Mouse (Mus musculus): ENCODE measurements around the gene Hbb-bh1.

DNA sequence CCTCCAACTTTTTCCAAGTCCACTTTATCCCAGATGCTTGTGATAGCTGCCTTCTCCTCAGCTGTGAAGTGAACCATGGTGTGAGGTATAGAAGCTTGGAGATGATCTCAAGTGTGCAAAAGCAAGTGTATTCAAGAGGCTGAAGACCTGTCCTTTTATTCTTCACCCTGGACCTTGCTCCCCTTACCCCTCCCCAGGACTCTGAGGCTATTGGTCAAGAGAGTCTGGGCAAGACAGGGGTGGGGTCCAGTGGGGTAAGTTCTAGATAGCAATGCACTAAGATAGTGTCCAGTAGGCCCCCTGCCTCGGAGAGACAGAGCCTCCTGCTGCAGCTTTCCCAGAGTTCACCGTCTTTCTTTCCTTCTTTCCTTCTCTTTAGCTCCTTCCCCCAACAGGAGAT, at the start of gene Hbb-bh1:
- TF ChIP-seq CTCF (IDR thresholded peaks at IDR 0.05; ENCODE audit: low read depth, low read length) (no peak), POLR2A (IDR thresholded peaks at IDR 0.05; ENCODE audit: extremely low read depth, insufficient read depth, low read length) (no peak)

Data from liver, adult 2 months (tissue).